Mouse (Mus musculus) kidney, postnatal 0 days (tissue): ENCODE data around the gene Pex11b. TPM values are rescaled to one million over a fixed set of nuclear protein-coding genes. Genes with fewer than 3 reads are reported as not detected.
"Not testable (repeated sequence)": the region's sequence is repeated elsewhere in the genome, so short reads cannot be mapped to it uniquely, and the experiment has no call there.

Source experiments
- ATAC-seq: fragments of 200-750 bp; cut with Nextera tagmentation; replicated peaks from 2 replicates; pipeline ENCODE4 v1.8.0; 2017; ENCODE audit warnings: low read depth, moderate number of reproducible peaks, moderate TSS enrichment, moderate library complexity; ENCODE audit not compliant: low FRiP score
- DNase-seq: peaks from one replicate; pipeline ENCODE4 v3.0.0-alpha.2; 2016; ENCODE audit warnings: low spot score
- H3K27ac ChIP-seq: fragments of 300-500 bp; sonication (generic); 2 replicates; pipeline ENCODE4 v1.5.1; 2014; ENCODE audit warnings: mild to moderate bottlenecking
- H3K27me3 ChIP-seq: fragments of 300-500 bp; sonication (generic); 2 replicates; pipeline ENCODE4 v1.6.1; 2014; ENCODE audit warnings: low read length, mixed read lengths; ENCODE audit not compliant: insufficient read depth
- H3K36me3 ChIP-seq: fragments of 300-500 bp; sonication (generic); 2 replicates; pipeline ENCODE4 v1.6.1; 2014; ENCODE audit warnings: low read length, mixed read lengths; ENCODE audit not compliant: insufficient read depth
- H3K4me1 ChIP-seq: fragments of 300-500 bp; sonication (generic); replicated peaks from 2 replicates; pipeline ENCODE4 v1.6.1; 2014; ENCODE audit warnings: antibody characterized with exemption, low read length, mixed read lengths; ENCODE audit not compliant: insufficient read depth
- H3K4me2 ChIP-seq: fragments of 300-500 bp; sonication (generic); 2 replicates; pipeline ENCODE4 v1.6.1; 2014; ENCODE audit warnings: mild to moderate bottlenecking, low read length, moderate library complexity, mixed read lengths
- H3K4me3 ChIP-seq: fragments of 300-500 bp; sonication (generic); replicated peaks from 2 replicates; pipeline ENCODE4 v1.5.1; 2014; ENCODE audit warnings: low read depth, low read length
- H3K9ac ChIP-seq: fragments of 300-500 bp; sonication (generic); 2 replicates; pipeline ENCODE4 v1.6.1; 2014; ENCODE audit warnings: low read depth, low read length
- H3K9me3 ChIP-seq: fragments of 300-500 bp; sonication (generic); replicated peaks from 2 replicates; pipeline ENCODE4 v1.6.1; 2016; ENCODE audit warnings: low read length, inconsistent platforms, mixed read lengths
- CTCF ChIP-seq: IDR thresholded peaks from 2 replicates; pipeline ENCODE4 v1.5.1; 2016; ENCODE audit warnings: antibody characterized with exemption, low read depth, mild to moderate bottlenecking, moderate library complexity
- WGBS: fragments of 180-500 bp; shearing (Covaris S2); extraction: QIAGEN DNeasy Blood & Tissue Kit; methylation state at CpG from one replicate; pipeline ENCODE4 v1.1.7; 2014; 5-methylcytosine and 5-hydroxymethylcytosine counted together
- polyA plus RNA-seq: library from polyadenylated mRNA; unstranded; fragments of >200 nt; fragmentation: Nextera tagmentation; extraction: Ambion mirVana; gene quantifications from 2 replicates; pipeline ENCODE4 v1.2.1, GENCODE M21; 2015

Pex11b gene
- polyA plus RNA-seq, 1 experiment from 2014 or later: 70.1 TPM

GRCm38 (mm10) chr3:96662731-96663316, 27.6 kb downstream of the Pex11b start:
- Histone ChIP-seq H3K9me3 (no peaks in the 10 kb centered on the region), H3K4me1 (0 out of 2 replicates have a peak, but pooled peaks cover 3% of the 10 kb centered on the region), H3K9ac (no peak overlapping the region), H3K4me3 (no peak overlapping the region), H3K4me2 (peak overlapping the region; percentile 49; the same call in 1 of the 2 replicates), H3K27ac (no peak overlapping the region), H3K27me3 (no peaks in the 10 kb centered on the region), H3K36me3 (no peaks in the 10 kb centered on the region)
- WGBS: 49% methylated on average over 8 of the region's 8 CpGs
- ATAC-seq (no peak), DNase-seq (no peak)
- no peak for TF ChIP-seq CTCF

GRCm38 (mm10) chr3:96663432-96664239, 28.5 kb downstream of the Pex11b start:
- whole genome bisulfite sequencing: 4% methylated on average over 18 of the region's 18 CpGs
- Histone ChIP-seq H3K4me3 (peak overlapping the region; percentile 11; the same call in 1 of the 2 replicates), H3K27ac (no peak overlapping the region), H3K36me3 (no peaks in the 10 kb centered on the region), H3K4me2 (peak overlapping the region; percentile 49), H3K4me1 (0 out of 2 replicates have a peak, but pooled peaks cover 3% of the 10 kb centered on the region), H3K9me3 (no peaks in the 10 kb centered on the region), H3K27me3 (no peaks in the 10 kb centered on the region), H3K9ac (peak overlapping the region; percentile 28; the same call in 1 of the 2 replicates)
- peak; percentile 82 for TF ChIP-seq CTCF
- peak; percentile 95 for DNase-seq
- ATAC-seq: peak; percentile 92

- H3K4me2 ChIP-seq, ATAC-seq, H3K36me3 ChIP-seq, DNase-seq, H3K9me3 ChIP-seq, H3K4me3 ChIP-seq, H3K27me3 ChIP-seq, H3K27ac ChIP-seq, H3K4me1 ChIP-seq, H3K9ac ChIP-seq: not testable (repeated sequence)
- WGBS: 92% methylated on average over 7 of the region's 7 CpGs
Observed at GRCm38 (mm10) chr3:96665732-96666363, 30.7 kb downstream of the Pex11b start.

GRCm38 (mm10) chr3:96666916-96667315, 31.7 kb downstream of the Pex11b start:
- ATAC-seq (no peak), DNase-seq (no peak)
- no peak for TF ChIP-seq CTCF
- Histone ChIP-seq H3K9ac (no peak overlapping the region), H3K27me3 (no peaks in the 10 kb centered on the region), H3K27ac (no peak overlapping the region), H3K36me3 (no peaks in the 10 kb centered on the region), H3K4me2 (no peak overlapping the region), H3K4me1 (0 out of 2 replicates have a peak, but pooled peaks cover 3% of the 10 kb centered on the region), H3K4me3 (no peak overlapping the region), H3K9me3 (no peaks in the 10 kb centered on the region)
- 82% methylated on average over 5 of the region's 5 CpGs for WGBS

GRCm38 (mm10) chr3:96667316-96667715, 32.1 kb downstream of the Pex11b start:
- Histone ChIP-seq H3K9ac (no peak overlapping the region), H3K27me3 (no peaks in the 10 kb centered on the region), H3K4me3 (no peak overlapping the region), H3K9me3 (no peaks in the 10 kb centered on the region), H3K27ac (no peak overlapping the region), H3K4me1 (0 out of 2 replicates have a peak, but pooled peaks cover 3% of the 10 kb centered on the region), H3K36me3 (no peaks in the 10 kb centered on the region), H3K4me2 (no peak overlapping the region)
- ATAC-seq (no peak), DNase-seq (peak; percentile 45)
- WGBS: 52% methylated on average over 1 of the region's 1 CpGs
- TF ChIP-seq CTCF: peak; percentile 67

GRCm38 (mm10) chr3:96668424-96669067, 33.4 kb downstream of the Pex11b start:
- no peak for DNase-seq

More at GRCm38 (mm10) chr3:96668424-96669067, 33.4 kb downstream of the Pex11b start:
- H3K27me3 ChIP-seq: no peaks in the 10 kb centered on the region
- no peak overlapping the region for H3K4me2 ChIP-seq
- no peak for ATAC-seq
- no peak overlapping the region for H3K27ac ChIP-seq
- H3K4me1 ChIP-seq: 0 out of 2 replicates have a peak, but pooled peaks cover 3% of the 10 kb centered on the region
- H3K36me3 ChIP-seq: no peaks in the 10 kb centered on the region
- no peak overlapping the region for H3K9ac ChIP-seq
- TF ChIP-seq CTCF: no peak
- H3K4me3 ChIP-seq: no peak overlapping the region
- H3K9me3 ChIP-seq: no peaks in the 10 kb centered on the region
- WGBS: 90% methylated on average over 5 of the region's 5 CpGs
